Mouse (Mus musculus) urinary bladder, postnatal 10 days (tissue): ENCODE measurements at regions not wholly inside any gene's neighbourhood (a gene's known extent, or its start where the extent isn't known, plus 50 kb on each side); places are given as distances from the start of the nearest gene placed in this dataset.

Experiments used
- DNase-seq: peaks from one replicate; pipeline ENCODE4 v3.0.0; 2022; ENCODE audit warnings: low spot score

DNA sequence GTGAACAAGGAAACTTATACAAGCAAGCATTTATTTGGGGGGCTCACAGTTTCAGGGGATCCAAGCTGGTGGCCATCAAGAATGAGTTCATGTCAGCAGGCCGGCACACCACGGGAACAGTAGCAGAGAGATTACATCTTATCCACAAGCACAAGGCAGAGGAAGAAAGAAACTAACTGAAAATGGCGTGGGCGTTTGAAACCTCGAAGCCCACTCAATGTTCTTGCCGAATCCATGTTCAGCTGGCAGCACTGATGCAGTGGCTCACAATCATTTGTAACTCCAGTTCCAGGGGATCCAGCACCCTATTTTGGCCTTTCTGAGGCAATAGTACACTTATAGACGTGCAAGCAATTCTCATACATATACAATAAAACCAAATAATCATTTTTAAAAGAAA lies 404.7 kb downstream of the Cdh26 start:
- DNase-seq = no peak

DNA sequence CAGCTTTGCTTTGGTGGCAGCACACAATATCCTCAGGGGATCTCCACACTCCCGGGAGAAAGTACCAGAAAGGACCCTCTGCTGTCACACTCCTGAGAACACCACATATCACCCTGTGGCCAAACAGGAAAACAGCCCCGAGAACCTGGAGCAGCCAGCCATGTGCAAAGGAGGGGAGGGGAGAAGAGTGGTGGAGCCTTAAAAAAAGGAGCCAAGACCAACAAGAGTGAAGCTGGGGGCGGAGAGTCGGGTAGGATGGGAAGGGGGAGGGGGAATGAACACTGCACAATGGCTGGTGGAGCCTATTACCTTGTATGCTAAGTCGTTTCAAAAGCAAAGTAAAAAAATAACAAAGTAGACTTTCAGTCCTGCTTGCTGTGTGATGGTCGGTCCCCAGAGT lies 408.2 kb downstream of the Cdh26 start:
- no peak for DNase-seq

DNA sequence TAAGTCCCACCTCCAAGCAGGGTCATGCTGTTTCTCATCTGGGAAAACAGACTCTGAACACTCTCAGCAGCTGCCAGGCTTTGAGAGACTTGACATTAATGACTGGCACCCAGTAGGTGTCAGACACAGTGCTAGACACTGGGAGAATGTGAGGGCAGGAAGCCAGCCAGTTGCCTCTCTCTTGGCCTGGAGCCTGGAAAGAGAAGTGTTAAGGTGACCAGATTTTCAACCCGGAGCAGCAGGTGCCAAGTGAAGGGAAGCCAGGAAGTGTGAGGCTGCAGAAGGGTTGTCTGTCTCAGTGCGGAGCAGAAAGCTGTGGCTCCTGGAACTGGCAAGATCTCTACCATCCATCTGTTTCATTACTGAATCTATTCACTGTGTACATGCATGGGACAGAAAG lies 410.6 kb downstream of the Cdh26 start:
- no peak for DNase-seq

DNA sequence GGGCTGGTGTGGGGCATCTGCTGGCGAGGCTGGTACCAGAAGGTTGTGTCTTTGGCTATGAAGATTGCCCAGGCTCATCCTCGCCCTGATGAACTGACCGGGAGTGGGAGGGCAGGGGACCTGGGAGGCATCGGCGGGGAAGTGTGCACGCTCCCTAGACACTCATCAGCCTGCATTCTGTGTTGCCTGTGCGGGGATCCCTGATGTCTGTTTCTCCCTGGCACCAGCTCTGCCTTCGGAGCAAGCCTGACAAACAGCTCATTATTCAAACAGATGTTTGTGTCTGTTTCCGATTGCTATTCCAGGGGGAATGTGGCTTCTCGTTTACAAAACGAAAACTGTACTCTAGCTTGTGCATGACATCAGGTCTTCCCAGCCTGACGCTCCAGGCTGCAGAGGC lies 412.3 kb downstream of the Cdh26 start:
- DNase-seq = no peak

DNA sequence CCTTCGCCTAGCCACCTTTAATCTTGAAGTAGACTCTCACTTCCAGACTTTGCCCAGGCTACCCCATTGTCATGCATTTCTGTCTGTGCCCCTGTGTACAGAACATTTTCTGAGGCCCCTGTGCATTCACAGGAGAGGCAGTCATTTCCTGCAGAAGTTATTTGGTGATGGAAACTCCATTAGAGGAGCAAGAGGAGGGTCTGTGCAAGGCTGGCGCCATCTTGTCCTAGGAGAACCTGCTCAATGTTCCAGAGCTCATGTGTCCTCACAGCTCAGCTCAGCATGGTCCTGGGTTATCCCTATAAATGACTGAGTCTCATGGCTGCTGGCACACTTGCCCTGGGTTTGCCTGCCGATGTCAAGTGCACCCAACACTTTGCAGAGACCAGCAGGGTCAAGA lies 413.1 kb downstream of the Cdh26 start:
- DNase-seq = no peak

DNA sequence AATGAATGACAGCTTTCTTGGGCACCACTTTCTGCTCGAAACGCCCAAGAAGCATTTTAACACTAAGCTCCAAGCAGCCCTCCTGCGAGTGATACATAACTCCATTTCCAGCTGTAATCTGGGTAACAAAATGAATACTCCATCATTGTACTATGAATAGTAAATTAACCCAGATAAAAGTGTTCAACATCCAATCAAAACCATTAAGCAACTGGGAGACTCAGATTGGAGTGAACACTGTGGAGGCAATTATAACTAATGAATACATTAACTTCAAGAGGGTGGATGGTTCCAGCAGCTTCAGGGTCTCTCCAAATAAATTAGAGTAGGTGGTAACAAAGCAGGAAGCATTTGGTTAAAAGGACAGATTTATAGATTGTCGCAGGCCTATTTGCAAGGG lies 414.2 kb downstream of the Cdh26 start:
- DNase-seq = no peak

DNA sequence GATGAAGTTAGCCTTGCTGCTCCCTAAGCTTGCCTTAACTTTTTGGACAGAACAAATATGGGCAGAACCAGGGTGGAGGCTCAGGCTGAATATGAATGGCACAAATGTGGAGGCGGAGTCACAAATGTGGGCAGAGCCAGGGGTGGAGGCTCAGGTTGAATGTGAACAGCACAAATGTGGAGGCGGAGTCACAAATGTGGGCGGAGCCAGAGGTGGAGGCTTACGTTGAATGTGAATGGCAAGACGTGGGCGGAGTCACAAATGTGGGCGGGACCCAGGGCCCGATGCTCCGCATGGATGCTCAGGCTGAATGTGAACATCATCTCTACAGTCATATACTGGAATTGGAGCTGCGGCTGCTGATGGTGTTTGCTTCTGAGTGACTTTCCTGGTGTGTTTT lies 420.0 kb downstream of the Cdh26 start:
- no peak for DNase-seq

DNA sequence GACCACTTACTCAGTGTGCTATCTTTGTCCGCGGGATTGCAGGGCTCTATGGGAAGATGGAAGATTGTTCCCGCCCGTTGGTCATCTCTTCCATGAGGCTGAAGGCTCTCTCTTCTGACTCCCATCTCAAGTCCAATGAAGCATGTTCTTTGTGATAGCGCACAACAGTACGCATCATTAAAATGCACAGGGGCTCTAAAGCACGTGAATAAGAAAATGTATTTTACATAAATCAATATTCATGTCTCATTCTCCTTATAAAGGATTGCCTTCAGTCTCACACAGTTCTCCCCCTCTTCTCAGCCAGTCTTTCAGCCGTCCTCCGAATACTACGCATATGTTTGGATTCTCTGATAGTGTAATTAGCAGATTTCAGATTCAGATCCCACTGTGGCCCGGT lies 420.4 kb downstream of the Cdh26 start:
- no peak for DNase-seq

DNA sequence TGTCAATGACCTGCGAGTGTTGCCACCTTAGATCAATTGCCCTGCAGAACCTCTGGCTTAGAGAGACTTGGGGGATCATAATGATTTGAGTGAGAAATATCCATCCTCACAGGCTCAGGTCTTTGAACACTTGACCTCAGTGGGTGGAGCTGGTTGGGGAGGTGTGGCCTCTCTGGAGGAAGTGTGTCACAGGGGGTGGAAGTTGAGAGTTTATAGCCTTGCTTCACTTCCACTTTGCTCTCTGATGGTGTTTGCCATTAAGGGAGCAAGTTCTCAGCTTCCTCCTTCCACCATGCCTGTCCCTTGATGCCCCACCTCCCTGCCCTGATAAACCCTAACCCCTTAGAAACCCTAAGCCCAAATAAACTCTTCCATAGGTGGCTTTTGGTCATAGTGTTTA lies 423.7 kb downstream of the Cdh26 start:
- no peak for DNase-seq

DNA sequence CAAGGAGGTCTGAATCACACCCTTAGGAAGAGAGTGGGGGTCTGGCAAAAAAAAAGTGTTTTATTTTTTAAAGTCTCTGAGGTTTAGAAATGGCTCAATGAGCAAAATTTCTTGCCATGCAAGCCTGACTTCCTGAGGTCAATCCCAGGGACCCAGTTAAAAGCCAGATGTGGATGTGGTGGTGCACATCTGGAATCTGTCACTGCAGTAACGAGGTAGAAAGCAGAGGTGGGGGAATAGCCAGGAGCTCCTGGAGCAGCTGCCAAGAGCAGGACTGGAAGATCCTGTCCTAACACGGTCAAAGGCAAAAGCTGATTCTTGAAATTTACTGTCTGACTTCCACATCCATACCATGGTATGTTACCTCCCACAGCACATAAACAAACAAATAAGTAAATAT lies 424.4 kb downstream of the Cdh26 start:
- DNase-seq = no peak

DNA sequence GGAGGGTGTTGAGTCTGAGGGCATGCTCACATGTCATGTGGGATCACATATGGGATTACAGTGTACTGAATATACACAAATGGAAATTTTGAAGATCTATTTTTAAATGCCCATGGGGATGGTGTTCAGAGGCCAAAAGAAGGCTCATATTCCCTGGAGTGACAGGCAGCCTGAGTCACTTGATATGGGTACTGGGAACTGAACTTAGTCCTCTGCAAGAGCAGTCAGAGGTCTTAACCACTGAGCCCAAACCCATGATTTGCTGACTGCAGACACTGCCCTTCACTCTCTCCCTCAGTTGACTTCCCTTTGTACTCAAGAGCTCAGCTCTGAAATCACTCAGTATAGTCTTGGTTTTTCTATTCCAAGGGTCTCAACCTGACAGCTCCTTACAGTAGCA lies 432.3 kb downstream of the Cdh26 start:
- DNase-seq = no peak

DNA sequence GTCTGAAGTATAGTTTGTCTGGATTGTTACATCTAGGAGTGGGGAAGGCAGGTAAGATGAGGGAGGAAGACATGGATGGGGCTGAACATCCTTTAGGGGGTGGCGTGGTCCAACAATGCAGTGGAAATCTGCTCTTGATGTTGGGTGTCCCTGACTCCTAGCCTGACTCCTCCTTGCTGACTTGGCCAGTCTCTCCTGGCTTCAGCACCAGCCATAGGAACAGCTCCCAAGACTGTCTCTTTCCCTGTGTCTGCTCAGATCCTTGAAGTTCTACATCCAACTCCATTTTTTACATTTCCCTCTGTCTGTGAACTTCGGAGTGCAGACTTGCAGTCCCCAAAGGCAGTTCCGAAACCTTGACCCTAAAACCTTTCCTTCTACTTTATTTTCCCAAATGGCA lies 436.8 kb downstream of the Cdh26 start:
- DNase-seq = no peak

DNA sequence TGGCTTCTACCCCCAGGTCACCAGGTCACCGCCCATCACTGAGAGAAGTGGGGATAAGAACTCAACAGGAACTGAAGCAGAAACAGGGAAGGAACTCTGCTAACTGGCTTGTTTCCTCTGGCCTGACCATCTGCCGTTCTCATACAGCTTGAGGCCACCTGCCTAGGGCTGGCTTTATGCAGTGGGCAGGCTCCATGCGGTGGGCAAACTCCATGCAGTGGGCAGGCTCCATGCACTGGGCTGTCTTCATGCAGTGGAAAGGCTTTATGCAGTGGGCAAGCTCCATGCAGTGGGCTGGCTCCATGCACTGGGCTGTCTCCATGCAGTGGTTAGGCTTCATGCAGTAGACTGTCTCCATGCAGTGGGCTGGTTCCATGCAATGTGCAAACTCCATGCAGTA lies 438.8 kb downstream of the Cdh26 start:
- no peak for DNase-seq

DNA sequence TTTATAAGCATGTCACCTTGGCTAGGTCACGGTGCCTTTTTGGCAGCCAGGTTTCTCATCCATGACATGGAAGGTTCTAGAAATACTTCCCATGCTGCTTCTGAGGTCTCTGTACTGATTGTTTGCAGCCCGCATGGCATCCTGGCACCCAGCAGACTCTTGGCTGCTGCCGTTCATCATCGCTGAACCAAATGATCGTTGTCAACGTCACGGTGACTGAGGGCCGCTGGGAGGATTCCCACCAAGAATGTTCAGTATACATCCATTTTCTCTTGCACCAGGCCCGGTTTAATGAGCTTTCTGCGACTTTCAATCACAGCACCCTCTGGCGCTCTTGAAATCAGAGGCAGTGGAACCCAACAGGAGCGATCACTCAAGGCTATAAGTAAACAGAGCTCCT lies 448.1 kb downstream of the Cdh26 start:
- DNase-seq = no peak

DNA sequence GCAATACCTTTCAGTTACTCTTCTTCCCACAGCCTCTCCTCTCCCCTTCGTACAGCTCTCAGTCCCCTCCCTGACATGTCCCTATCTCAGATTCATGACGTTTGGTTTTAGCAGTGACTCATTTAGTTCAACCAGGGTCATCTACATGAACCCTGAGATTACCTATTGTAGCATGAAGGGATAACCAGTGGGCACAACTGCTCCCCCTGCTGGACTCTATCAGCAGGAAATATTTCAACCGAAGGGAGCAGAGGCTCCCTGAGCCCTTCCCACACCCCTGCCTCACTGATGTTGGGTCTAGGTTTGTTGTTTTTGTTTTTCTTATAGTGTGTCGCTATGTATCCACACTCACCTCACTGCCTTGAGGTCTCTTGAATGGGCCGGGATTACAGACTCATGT lies 455.4 kb downstream of the Cdh26 start:
- DNase-seq = no peak

DNA sequence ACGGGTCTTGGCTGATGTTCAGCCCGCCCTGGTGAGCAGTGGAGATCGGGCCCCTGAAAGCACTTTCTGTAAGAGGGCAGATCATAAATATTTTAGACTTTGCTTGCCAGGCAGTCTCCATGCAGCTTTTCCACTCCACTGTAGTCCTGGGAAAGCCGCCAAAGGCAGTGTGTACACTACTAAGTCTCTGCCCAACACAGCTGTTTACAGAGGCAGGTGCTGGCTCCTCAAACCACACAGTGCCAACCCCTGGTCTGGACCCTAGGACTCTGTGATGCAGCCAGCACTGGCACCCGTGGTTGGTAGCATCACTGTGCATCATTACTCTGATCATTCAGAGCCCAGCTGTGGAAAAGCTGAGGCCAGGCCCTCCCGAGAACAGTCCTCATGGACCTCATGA lies 458.4 kb downstream of the Cdh26 start:
- no peak for DNase-seq

DNA sequence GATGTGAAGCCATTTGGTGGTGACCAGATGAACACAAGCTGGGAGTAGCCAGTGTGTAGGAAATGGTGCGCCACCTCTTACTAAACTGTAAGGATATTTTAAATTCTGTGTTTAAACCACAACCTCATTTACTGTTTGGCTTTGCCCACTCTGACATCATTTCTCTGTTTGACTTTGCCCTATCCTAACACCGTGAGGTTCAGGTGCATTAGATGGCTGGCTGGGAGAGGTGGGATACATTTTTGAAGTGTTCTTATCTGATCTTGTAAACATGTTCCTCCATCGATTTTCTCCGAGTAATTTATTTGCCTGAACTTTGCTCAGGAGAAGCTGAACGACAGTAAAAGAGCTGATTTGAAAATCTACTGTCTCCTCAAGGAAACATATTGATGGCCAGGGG lies 472.1 kb downstream of the Cdh26 start:
- no peak for DNase-seq

DNA sequence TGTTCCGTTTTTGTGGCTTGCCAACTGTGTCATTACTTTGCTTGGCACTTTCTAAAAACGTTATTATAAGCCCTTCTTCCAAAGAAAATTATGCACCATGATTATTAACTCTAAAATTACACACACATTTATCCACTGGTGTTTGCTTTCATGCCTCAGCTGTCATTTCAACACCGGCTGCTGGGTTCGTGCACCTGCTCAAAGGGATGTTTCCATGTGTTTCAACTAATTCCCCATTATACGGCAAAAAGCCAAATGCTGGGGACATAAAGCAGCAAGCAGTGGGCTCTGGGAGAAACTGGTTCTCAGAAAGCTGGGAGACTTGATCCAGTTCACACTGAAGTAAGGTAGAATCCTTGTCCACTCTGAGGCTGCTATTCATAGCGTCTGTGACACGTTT lies 479.0 kb downstream of the Cdh26 start:
- DNase-seq = no peak

DNA sequence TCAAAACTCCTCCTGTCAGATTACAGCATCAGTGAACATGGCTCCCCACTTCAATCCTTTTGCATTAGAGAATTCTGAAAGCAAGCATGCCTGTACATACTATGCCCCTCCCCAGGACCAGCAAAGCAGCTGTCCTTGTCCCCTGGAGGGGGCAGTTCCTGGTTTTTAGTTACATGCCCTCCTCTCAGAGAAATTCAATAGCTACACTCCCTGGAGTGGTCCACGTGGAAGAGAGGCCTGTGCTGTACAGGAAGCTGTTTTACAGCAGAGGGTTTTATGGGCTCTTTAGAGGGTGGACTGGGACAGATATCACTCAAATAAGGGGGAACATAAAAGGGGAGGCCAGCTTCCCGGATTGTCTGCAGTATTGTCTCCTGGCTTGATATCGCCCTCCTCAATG lies 481.3 kb downstream of the Cdh26 start:
- no peak for DNase-seq

DNA sequence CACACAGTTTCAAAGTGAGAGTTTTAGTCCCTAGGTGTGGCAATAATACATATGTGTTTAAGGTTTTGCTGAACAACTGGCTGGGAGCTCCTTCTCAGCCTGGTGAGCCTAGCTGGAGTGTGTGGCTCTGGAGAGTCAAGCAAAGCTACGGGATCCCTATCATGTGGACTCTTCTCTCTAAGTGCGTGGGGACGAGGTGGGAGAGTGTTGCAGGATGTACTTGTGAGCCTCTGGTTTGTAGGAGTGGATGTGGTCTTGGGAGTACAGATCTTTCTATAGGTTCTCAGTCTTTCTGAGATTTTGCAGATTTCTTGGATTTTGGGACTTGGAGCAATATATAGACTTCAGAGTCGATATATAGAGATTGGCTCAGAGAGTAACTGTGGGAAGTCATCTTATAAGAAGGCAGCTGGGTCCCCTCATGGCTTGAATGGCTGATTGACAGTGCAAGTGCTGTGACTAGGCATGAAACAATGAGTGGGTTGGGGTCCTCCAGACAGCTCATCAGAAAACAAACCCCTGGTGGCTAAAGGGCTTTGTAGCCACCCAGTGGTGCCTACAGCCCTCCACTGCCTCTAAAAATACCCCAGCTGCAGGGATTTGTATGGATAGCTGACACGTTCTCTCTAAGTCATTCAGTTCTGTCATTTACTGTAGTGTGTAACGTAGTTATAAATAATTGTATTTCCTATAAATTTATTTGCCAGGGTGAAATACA lies 486.1 kb downstream of the Cdh26 start:
- no peak for DNase-seq

DNA sequence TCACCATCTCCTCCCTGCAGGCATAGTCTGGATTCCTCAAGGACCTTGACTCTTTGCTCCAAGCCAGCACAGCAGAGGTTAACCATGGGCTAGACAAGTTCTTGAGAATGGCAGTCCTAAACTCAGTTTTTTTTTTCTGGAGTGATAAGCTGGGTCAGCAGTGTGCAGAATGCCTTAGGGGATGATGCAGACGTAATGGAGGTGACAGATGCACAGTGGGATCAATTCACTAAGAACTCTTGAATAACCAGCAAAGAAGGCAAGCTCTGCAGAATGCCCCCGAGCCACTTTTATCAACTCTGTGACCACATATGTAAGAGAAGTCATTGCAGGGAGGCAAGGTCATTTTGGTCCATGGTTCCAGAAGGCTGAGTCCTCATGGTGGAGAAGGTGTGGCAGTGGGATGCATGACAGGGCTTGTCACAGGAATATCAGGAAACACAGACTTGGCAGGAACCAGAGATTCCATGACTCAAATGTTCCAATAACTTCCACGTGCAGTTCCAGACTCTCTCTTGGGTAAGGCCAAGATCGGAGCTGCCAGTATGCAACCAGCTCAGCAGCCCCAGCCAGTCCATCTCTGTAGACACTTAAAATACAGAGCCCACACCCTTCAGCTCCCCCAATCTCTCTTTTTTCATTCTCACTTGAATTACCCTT lies 494.3 kb downstream of the Cdh26 start:
- DNase-seq = no peak

DNA sequence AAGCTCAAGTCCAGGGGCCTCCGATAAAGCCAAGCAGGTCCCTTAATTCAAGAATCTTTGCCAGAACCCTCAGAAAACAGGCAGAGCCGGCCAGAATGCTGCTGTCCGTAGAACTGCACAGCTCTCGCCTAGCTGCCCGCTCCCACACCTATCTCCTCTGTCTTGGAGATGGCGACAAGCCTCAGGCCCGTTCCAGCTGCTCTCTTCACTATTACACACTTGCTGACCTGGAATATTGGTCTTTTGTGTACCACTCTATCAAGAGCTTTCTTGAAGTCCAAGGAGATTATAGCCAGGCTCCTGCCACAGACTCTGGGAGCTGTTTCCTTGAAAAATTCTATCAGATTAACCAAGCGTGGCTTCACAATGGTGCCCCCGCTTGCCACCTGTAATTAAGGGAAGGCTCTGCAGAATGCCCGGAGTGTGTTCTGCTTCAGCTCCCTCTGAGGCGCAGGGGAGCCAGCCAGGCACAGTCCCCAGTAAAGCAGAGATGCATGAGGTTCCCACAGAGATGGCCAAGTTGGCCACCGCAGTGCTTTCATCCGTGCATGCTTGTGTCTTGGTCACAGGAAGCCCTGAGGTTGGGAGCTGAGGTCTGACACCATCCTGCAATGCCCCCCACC lies 496.8 kb downstream of the Cdh26 start:
- DNase-seq = no peak

DNA sequence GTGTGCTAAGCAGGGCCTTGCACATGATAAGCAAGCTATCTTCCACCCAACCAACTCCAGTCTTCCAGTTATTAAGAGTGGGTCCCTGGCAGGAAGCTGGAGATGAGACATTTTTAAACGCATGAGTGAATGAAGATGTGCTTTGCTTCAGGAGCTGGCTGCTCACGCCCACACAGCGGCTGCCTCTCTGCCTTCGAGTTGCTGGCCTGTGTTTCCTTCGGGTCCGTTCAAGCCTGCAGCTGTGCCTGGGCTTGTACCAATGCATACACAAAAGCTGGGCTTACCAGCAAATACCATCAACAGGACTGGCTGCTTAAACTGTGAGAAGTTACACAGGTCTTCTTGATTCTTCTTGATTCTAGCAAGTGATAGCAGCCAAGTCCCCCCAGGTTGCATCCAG lies 498.7 kb downstream of the Cdh26 start:
- no peak for DNase-seq

DNA sequence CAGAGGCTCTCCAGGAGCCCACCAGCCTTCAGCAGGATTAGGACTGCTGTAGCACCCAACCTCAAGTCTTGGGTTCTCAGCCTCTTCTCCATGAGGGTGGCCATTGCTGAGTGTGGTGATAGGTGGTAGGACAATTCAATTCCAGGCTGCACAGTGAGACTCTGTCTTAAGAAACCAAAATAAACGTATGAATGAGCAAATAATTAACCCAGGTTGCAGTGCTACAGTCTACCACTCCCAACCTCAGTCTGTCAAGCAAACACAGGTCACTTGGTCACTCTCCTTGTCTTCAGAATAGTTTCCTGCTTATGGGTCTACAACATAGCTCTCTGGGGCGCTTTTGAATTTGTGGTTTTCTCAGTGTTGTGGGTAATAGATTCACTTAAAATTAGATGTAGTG lies 499.8 kb downstream of the Cdh26 start:
- no peak for DNase-seq
